Mouse (Mus musculus) stomach, postnatal 0 days (tissue): ENCODE results near the gene Nxn. TPM values are rescaled to one million over a fixed set of nuclear protein-coding genes. Genes with fewer than 3 reads are reported as not detected.

Experiments used
- ATAC-seq: fragments of 200-750 bp; cut with Nextera tagmentation; 2 replicates; pipeline ENCODE4 v1.8.0; 2017; ENCODE audit not compliant: low FRiP score, low TSS enrichment
- DNase-seq: peaks from one replicate; pipeline ENCODE4 v3.0.0-alpha.2; 2016; ENCODE audit warnings: low spot score
- H3K27ac ChIP-seq: fragments of 300-500 bp; sonication (generic); replicated peaks from 2 replicates; pipeline ENCODE4 v1.5.1; 2014; ENCODE audit warnings: mild to moderate bottlenecking, control low read depth
- H3K27me3 ChIP-seq: fragments of 300-500 bp; sonication (generic); 2 replicates; pipeline ENCODE4 v1.6.1; 2014; ENCODE audit warnings: low read length; ENCODE audit not compliant: control insufficient read depth, insufficient read depth
- H3K36me3 ChIP-seq: fragments of 300-500 bp; sonication (generic); 2 replicates; pipeline ENCODE4 v1.6.1; 2014; ENCODE audit warnings: low read length, mixed read lengths; ENCODE audit not compliant: control insufficient read depth, insufficient read depth
- H3K4me1 ChIP-seq: fragments of 300-500 bp; sonication (generic); replicated peaks from 2 replicates; pipeline ENCODE4 v1.6.1; 2014; ENCODE audit warnings: antibody characterized with exemption; ENCODE audit not compliant: control insufficient read depth, insufficient read depth
- H3K4me2 ChIP-seq: fragments of 300-500 bp; sonication (generic); replicated peaks from 2 replicates; pipeline ENCODE4 v1.6.1; 2014; ENCODE audit warnings: low read depth, mild to moderate bottlenecking, control low read depth, moderate library complexity
- H3K4me3 ChIP-seq: fragments of 300-500 bp; sonication (generic); 2 replicates; pipeline ENCODE4 v1.5.1; 2014; ENCODE audit warnings: low read depth, low read length, control low read depth
- H3K9ac ChIP-seq: fragments of 300-500 bp; sonication (generic); 2 replicates; pipeline ENCODE4 v1.6.1; 2014; ENCODE audit warnings: mild to moderate bottlenecking, low read length, control low read depth, mixed read lengths
- H3K9me3 ChIP-seq: fragments of 300-500 bp; sonication (generic); 2 replicates; pipeline ENCODE4 v1.6.1; 2016; ENCODE audit warnings: low read length; ENCODE audit not compliant: control insufficient read depth
- CTCF ChIP-seq: IDR thresholded peaks from 2 replicates; pipeline ENCODE4 v1.5.1; 2016; ENCODE audit warnings: antibody characterized with exemption, low read depth, mild to moderate bottlenecking, moderate library complexity
- EP300 ChIP-seq: optimal IDR thresholded peaks from 2 replicates; pipeline ENCODE3; 2016; ENCODE audit warnings: antibody characterized with exemption
- WGBS: fragments of 180-500 bp; shearing (Covaris S2); extraction: QIAGEN DNeasy Blood & Tissue Kit; methylation state at CpG from one replicate; pipeline ENCODE4 v1.1.7; 2014; 5-methylcytosine and 5-hydroxymethylcytosine counted together
- polyA plus RNA-seq: library from polyadenylated mRNA; unstranded; fragments of >200 nt; fragmentation: Nextera tagmentation; extraction: Ambion mirVana; gene quantifications from 2 replicates; pipeline ENCODE4 v1.2.1, GENCODE M21; 2015

The Nxn gene
- polyA plus RNA-seq, 1 experiment from 2014 or later: 24.0 TPM

DNA sequence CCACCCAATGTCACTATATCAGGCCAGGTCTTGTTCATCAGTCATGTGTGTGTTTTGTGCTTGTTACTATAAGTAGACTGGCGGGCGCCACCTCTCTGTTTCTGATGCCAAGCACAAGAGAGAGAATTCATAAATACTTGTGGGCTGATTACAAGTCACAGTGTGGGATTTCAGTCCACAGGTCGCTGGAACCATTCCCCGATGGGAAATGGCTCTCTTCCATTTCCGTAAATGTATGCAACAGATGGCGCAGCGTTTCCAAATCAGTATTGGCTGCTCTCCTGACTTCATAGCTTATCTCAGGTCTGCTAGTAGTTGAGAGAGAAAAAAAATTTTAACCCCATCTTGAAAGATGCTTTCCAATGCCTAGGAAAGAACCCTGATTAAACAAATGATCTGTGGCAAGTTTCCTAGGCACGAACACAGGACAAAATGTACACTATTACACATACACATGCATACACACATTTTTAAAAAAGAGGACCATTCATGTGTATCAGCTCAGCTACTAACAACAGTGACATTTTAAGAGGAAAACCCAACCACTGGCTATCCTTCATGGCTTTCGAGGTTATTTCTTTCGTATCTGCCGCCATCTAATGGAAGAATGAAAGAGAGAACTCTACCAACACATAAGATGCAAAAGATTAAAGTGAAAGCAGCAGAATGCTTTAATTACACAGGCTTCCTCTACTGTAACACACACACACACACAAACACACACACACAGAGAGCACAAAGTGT, 819 bp upstream of the Nxn start:
- Histone ChIP-seq H3K4me2 (peak overlapping the region; percentile 99), H3K4me3 (peak overlapping the region; percentile 90), H3K27ac (peak overlapping the region; percentile 89), H3K9ac (peak overlapping the region; percentile 85; the same call in 1 of the 2 replicates), H3K36me3 (no peaks in the 10 kb centered on the region), H3K9me3 (no peaks in the 10 kb centered on the region), H3K4me1 (no peaks in the 10 kb centered on the region), H3K27me3 (no peaks in the 10 kb centered on the region)
- ATAC-seq (peak; percentile 55), DNase-seq (peak; percentile 61)
- TF ChIP-seq EP300 (no peak), CTCF (peak; percentile 83)
- WGBS: under 1% methylated on average over 11 of the region's 11 CpGs

GRCm38 (mm10) chr11:76398312-76398797, 585 bp downstream of the Nxn start:
- Histone ChIP-seq H3K9me3 (no peaks in the 10 kb centered on the region), H3K27me3 (no peaks in the 10 kb centered on the region), H3K4me2 (peak overlapping the region; percentile 99), H3K36me3 (no peaks in the 10 kb centered on the region), H3K9ac (peak overlapping the region; percentile 85), H3K27ac (peak overlapping the region; percentile 89), H3K4me3 (peak overlapping the region; percentile 90), H3K4me1 (no peaks in the 10 kb centered on the region)
- peak; percentile 65 for ATAC-seq
- DNase-seq: peak; percentile 65
- 0% methylated on average over 31 of the region's 33 CpGs for WGBS
- TF ChIP-seq CTCF (no peak; the same call in 1 of the 2 replicates), EP300 (no peak)

GRCm38 (mm10) chr11:76397650-76398311, 1.2 kb downstream of the Nxn start:
- no peak for ATAC-seq
- Histone ChIP-seq H3K9ac (peak overlapping the region; percentile 85), H3K36me3 (no peaks in the 10 kb centered on the region)

GRCm38 (mm10) chr11:76392996-76393395, 5.9 kb downstream of the Nxn start:
- Histone ChIP-seq H3K27me3 (no peaks in the 10 kb centered on the region), H3K4me3 (no peak overlapping the region), H3K27ac (no peak overlapping the region; the same call in 1 of the 2 replicates), H3K9ac (no peak overlapping the region), H3K4me1 (no peaks in the 10 kb centered on the region), H3K4me2 (no peak overlapping the region), H3K9me3 (no peaks in the 10 kb centered on the region), H3K36me3 (no peaks in the 10 kb centered on the region)
- DNase-seq: no peak
- TF ChIP-seq EP300: no peak
- TF ChIP-seq CTCF: no peak
- ATAC-seq: no peak
- 64% methylated on average over 11 of the region's 11 CpGs for WGBS

More at GRCm38 (mm10) chr11:76397650-76398311, 1.2 kb downstream of the Nxn start:
- Histone ChIP-seq H3K4me2 (peak overlapping the region; percentile 99), H3K9me3 (no peaks in the 10 kb centered on the region), H3K4me3 (peak overlapping the region; percentile 90), H3K4me1 (no peaks in the 10 kb centered on the region), H3K27me3 (no peaks in the 10 kb centered on the region), H3K27ac (peak overlapping the region; percentile 89)
- peak; percentile 47 for DNase-seq
- no peak for TF ChIP-seq EP300
- TF ChIP-seq CTCF: no peak
- WGBS: 1% methylated on average over 26 of the region's 26 CpGs

- Histone ChIP-seq H3K9ac (no peak overlapping the region), H3K9me3 (no peaks in the 10 kb centered on the region), H3K4me2 (no peak overlapping the region), H3K27ac (no peak overlapping the region; the same call in 1 of the 2 replicates), H3K36me3 (no peaks in the 10 kb centered on the region), H3K27me3 (no peaks in the 10 kb centered on the region), H3K4me3 (no peak overlapping the region), H3K4me1 (no peaks in the 10 kb centered on the region)
- TF ChIP-seq EP300 (no peak), CTCF (peak; percentile 37)
- WGBS: 70% methylated on average over 7 of the region's 7 CpGs
- no peak for ATAC-seq
- DNase-seq: no peak
These were observed 6.4 kb downstream of the Nxn start for GRCm38 (mm10) chr11:76392532-76392931.

DNA sequence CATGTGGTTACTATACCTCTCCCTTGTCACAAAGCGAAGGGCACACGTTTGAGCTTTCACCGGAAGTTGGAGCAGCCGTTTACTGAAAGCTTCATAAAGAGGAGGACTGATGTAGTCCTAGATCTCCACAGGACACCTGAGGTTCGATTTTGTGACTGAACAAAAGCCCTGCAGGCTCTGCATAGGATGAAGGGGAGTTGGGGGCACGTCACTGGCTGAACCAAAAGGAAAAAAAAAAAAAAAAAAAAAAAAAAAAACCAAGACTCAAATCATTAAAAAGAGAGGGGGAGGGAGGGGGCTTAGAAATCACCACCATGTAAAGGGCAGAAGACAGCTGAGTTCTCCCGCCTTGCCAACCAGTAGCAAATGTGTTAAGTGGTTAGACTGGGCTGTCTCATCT, 10.2 kb downstream of the Nxn start:
- Histone ChIP-seq H3K27me3 (no peaks in the 10 kb centered on the region), H3K4me2 (peak overlapping the region; percentile 40), H3K9ac (no peak overlapping the region), H3K4me1 (no peaks in the 10 kb centered on the region), H3K9me3 (no peaks in the 10 kb centered on the region), H3K27ac (no peak overlapping the region), H3K36me3 (no peaks in the 10 kb centered on the region), H3K4me3 (no peak overlapping the region)
- 32% methylated on average over 7 of the region's 7 CpGs for WGBS
- no peak for TF ChIP-seq CTCF
- no peak for TF ChIP-seq EP300
- no peak for ATAC-seq
- no peak for DNase-seq
